Mouse (Mus musculus) forebrain, embryonic 12.5 days (tissue): ENCODE measurements around the gene St7. TPM values are rescaled to one million over a fixed set of nuclear protein-coding genes. Genes with fewer than 3 reads are reported as not detected.

Experiments used
- ATAC-seq: fragments of 200-750 bp; cut with Nextera tagmentation; 2 replicates; pipeline ENCODE4 v1.8.0; 2017; ENCODE audit warnings: moderate TSS enrichment; ENCODE audit not compliant: low FRiP score
- H3K27ac ChIP-seq: fragments of 300-500 bp; sonication (generic); 2 replicates; pipeline ENCODE4 v1.5.1; 2016; ENCODE audit warnings: mild to moderate bottlenecking
- H3K27me3 ChIP-seq: fragments of 300-500 bp; sonication (generic); 2 replicates; pipeline ENCODE4 v1.6.1; 2016; ENCODE audit warnings: mild to moderate bottlenecking
- H3K36me3 ChIP-seq: fragments of 300-500 bp; sonication (generic); replicated peaks from 2 replicates; pipeline ENCODE4 v1.6.1; 2016; ENCODE audit warnings: mild to moderate bottlenecking
- H3K4me1 ChIP-seq: fragments of 300-500 bp; sonication (generic); 2 replicates; pipeline ENCODE4 v1.6.1; 2016
- H3K4me2 ChIP-seq: fragments of 300-500 bp; sonication (generic); 2 replicates; pipeline ENCODE4 v1.6.1; 2016; ENCODE audit warnings: mild to moderate bottlenecking, moderate library complexity
- H3K4me3 ChIP-seq: fragments of 300-500 bp; sonication (generic); replicated peaks from 2 replicates; pipeline ENCODE4 v1.5.1; 2016; ENCODE audit warnings: mild to moderate bottlenecking
- H3K9ac ChIP-seq: fragments of 300-500 bp; sonication (generic); 2 replicates; pipeline ENCODE4 v1.6.1; 2016; ENCODE audit warnings: mild to moderate bottlenecking
- H3K9me3 ChIP-seq: fragments of 300-500 bp; sonication (generic); 2 replicates; pipeline ENCODE4 v1.6.1; 2016
- WGBS: fragments of 180-500 bp; shearing (Covaris S2); methylation state at CpG from one replicate; pipeline ENCODE4 v1.1.7; 2016; 5-methylcytosine and 5-hydroxymethylcytosine counted together
- polyA plus RNA-seq: library from polyadenylated mRNA; unstranded; fragments of >200 nt; fragmentation: Nextera tagmentation; extraction: Ambion mirVana; gene quantifications from 2 replicates; pipeline ENCODE4 v1.2.1, GENCODE M21; 2016

The St7 gene
- polyA plus RNA-seq, 1 experiment from 2014 or later = 48.6 TPM

- H3K4me1 ChIP-seq = peaks cover 23% of the 10 kb centered on the region
- ATAC-seq = no peak
- H3K9me3 ChIP-seq = no peaks in the 10 kb centered on the region
- H3K9ac ChIP-seq = no peak overlapping the region
- H3K27ac ChIP-seq = no peak overlapping the region
- H3K4me3 ChIP-seq = no peak overlapping the region
- H3K27me3 ChIP-seq = no peaks in the 10 kb centered on the region
- H3K4me2 ChIP-seq = no peak overlapping the region
- WGBS = 86% methylated on average over 3 of the region's 3 CpGs
- H3K36me3 ChIP-seq = no peaks in the 10 kb centered on the region
Observed at GRCm38 (mm10) chr6:17772514-17772913, 79.8 kb downstream of the St7 start.

GRCm38 (mm10) chr6:17776041-17776440 lies 83.3 kb downstream of the St7 start:
- H3K27ac ChIP-seq = no peak overlapping the region
- H3K27me3 ChIP-seq = no peaks in the 10 kb centered on the region
- peaks cover 14% of the 10 kb centered on the region for H3K4me1 ChIP-seq
- H3K4me3 ChIP-seq = no peak overlapping the region
- no peaks in the 10 kb centered on the region for H3K9me3 ChIP-seq
- no peak overlapping the region for H3K9ac ChIP-seq
- 87% methylated on average over 7 of the region's 7 CpGs for WGBS
- H3K36me3 ChIP-seq = no peaks in the 10 kb centered on the region
- no peak overlapping the region for H3K4me2 ChIP-seq
- no peak for ATAC-seq

GRCm38 (mm10) chr6:17777018-17777799 lies 84.5 kb downstream of the St7 start:
- H3K9me3 ChIP-seq = no peaks in the 10 kb centered on the region
- H3K27ac ChIP-seq = no peak overlapping the region
- no peak overlapping the region for H3K4me3 ChIP-seq
- H3K27me3 ChIP-seq = no peaks in the 10 kb centered on the region
- H3K4me2 ChIP-seq = no peak overlapping the region
- no peaks in the 10 kb centered on the region for H3K36me3 ChIP-seq
- ATAC-seq = no peak
- peaks cover 10% of the 10 kb centered on the region for H3K4me1 ChIP-seq
- WGBS = 86% methylated on average over 6 of the region's 6 CpGs
- H3K9ac ChIP-seq = no peak overlapping the region

- H3K9ac ChIP-seq = no peak overlapping the region
- no peak for ATAC-seq
- WGBS = 95% methylated on average over 3 of the region's 3 CpGs
- H3K4me3 ChIP-seq = no peak overlapping the region
- peaks cover 8% of the 10 kb centered on the region for H3K4me1 ChIP-seq
- H3K27me3 ChIP-seq = no peaks in the 10 kb centered on the region
- H3K36me3 ChIP-seq = no peaks in the 10 kb centered on the region
- H3K4me2 ChIP-seq = no peak overlapping the region
- H3K27ac ChIP-seq = no peak overlapping the region
- no peaks in the 10 kb centered on the region for H3K9me3 ChIP-seq
Observed at GRCm38 (mm10) chr6:17778648-17779202, 86.0 kb downstream of the St7 start.

GRCm38 (mm10) chr6:17783511-17783910 lies 90.8 kb downstream of the St7 start:
- 0 out of 2 replicates have a peak, but pooled peaks cover 5% of the 10 kb centered on the region for H3K9me3 ChIP-seq
- WGBS = 86% methylated on average over 1 of the region's 1 CpGs
- no peak overlapping the region for H3K9ac ChIP-seq
- peaks cover 3% of the 10 kb centered on the region; the same call in 1 of the 2 replicates for H3K4me1 ChIP-seq
- ATAC-seq = no peak
- no peak overlapping the region for H3K27ac ChIP-seq
- 0 out of 2 replicates have a peak, but pooled peaks cover 4% of the 10 kb centered on the region for H3K36me3 ChIP-seq
- no peak overlapping the region for H3K4me2 ChIP-seq
- no peaks in the 10 kb centered on the region for H3K27me3 ChIP-seq
- no peak overlapping the region for H3K4me3 ChIP-seq

- no peak overlapping the region for H3K27ac ChIP-seq
Observed at GRCm38 (mm10) chr6:17784523-17784922, 91.8 kb downstream of the St7 start.

GRCm38 (mm10) chr6:17785248-17785647 lies 92.5 kb downstream of the St7 start:
- H3K36me3 ChIP-seq = 0 out of 2 replicates have a peak, but pooled peaks cover 4% of the 10 kb centered on the region
- no peak overlapping the region for H3K4me3 ChIP-seq
- peaks cover 3% of the 10 kb centered on the region; the same call in 1 of the 2 replicates for H3K4me1 ChIP-seq
- no peak overlapping the region for H3K4me2 ChIP-seq
- 0 out of 2 replicates have a peak, but pooled peaks cover 5% of the 10 kb centered on the region for H3K9me3 ChIP-seq
- H3K27ac ChIP-seq = no peak overlapping the region
- no peak overlapping the region for H3K9ac ChIP-seq
- no peak for ATAC-seq
- H3K27me3 ChIP-seq = no peaks in the 10 kb centered on the region
- 69% methylated on average over 2 of the region's 2 CpGs for WGBS

More at GRCm38 (mm10) chr6:17784523-17784922, 91.8 kb downstream of the St7 start:
- Histone ChIP-seq H3K27me3 (no peaks in the 10 kb centered on the region), H3K9me3 (0 out of 2 replicates have a peak, but pooled peaks cover 5% of the 10 kb centered on the region), H3K36me3 (0 out of 2 replicates have a peak, but pooled peaks cover 4% of the 10 kb centered on the region), H3K4me3 (no peak overlapping the region), H3K4me2 (no peak overlapping the region), H3K9ac (no peak overlapping the region), H3K4me1 (peaks cover 3% of the 10 kb centered on the region; the same call in 1 of the 2 replicates)
- WGBS = 84% methylated on average over 5 of the region's 5 CpGs
- ATAC-seq = no peak

- H3K9me3 ChIP-seq = 0 out of 2 replicates have a peak, but pooled peaks cover 5% of the 10 kb centered on the region
- no peak overlapping the region for H3K27ac ChIP-seq
- ATAC-seq = no peak
- H3K4me1 ChIP-seq = peaks cover 3% of the 10 kb centered on the region; the same call in 1 of the 2 replicates
- H3K4me2 ChIP-seq = no peak overlapping the region
- no peaks in the 10 kb centered on the region for H3K27me3 ChIP-seq
- 87% methylated on average over 1 of the region's 1 CpGs for WGBS
- 0 out of 2 replicates have a peak, but pooled peaks cover 4% of the 10 kb centered on the region for H3K36me3 ChIP-seq
- H3K4me3 ChIP-seq = no peak overlapping the region
- no peak overlapping the region for H3K9ac ChIP-seq
Observed at GRCm38 (mm10) chr6:17787810-17788209, 95.1 kb downstream of the St7 start.

- Histone ChIP-seq H3K4me2 (no peak overlapping the region), H3K9ac (no peak overlapping the region), H3K9me3 (0 out of 2 replicates have a peak, but pooled peaks cover 5% of the 10 kb centered on the region), H3K4me3 (no peak overlapping the region), H3K36me3 (0 out of 2 replicates have a peak, but pooled peaks cover 4% of the 10 kb centered on the region), H3K4me1 (no peaks in the 10 kb centered on the region; the same call in 1 of the 2 replicates), H3K27ac (no peak overlapping the region), H3K27me3 (no peaks in the 10 kb centered on the region)
- 84% methylated on average over 1 of the region's 1 CpGs for WGBS
- ATAC-seq = no peak
Observed at GRCm38 (mm10) chr6:17790251-17790650, 97.5 kb downstream of the St7 start.

GRCm38 (mm10) chr6:17793471-17793870 lies 100.7 kb downstream of the St7 start:
- Histone ChIP-seq H3K27ac (no peak overlapping the region), H3K27me3 (no peaks in the 10 kb centered on the region), H3K9me3 (no peaks in the 10 kb centered on the region), H3K4me2 (no peak overlapping the region), H3K9ac (no peak overlapping the region), H3K4me3 (no peak overlapping the region), H3K36me3 (no peaks in the 10 kb centered on the region), H3K4me1 (peaks cover 18% of the 10 kb centered on the region)
- no peak for ATAC-seq
- 94% methylated on average over 3 of the region's 3 CpGs for WGBS

- peak overlapping the region; percentile 19 for H3K4me2 ChIP-seq
- H3K9ac ChIP-seq = no peak overlapping the region
- no peaks in the 10 kb centered on the region for H3K36me3 ChIP-seq
- peak overlapping the region; percentile 88 for H3K27ac ChIP-seq
- H3K4me3 ChIP-seq = no peak overlapping the region
- H3K9me3 ChIP-seq = peaks cover 3% of the 10 kb centered on the region; the same call in 1 of the 2 replicates
- H3K27me3 ChIP-seq = no peaks in the 10 kb centered on the region
- ATAC-seq = peak; percentile 96
- H3K4me1 ChIP-seq = peaks cover 18% of the 10 kb centered on the region
- 15% methylated on average over 5 of the region's 5 CpGs for WGBS
Observed at GRCm38 (mm10) chr6:17797271-17797713, 104.6 kb downstream of the St7 start.

GRCm38 (mm10) chr6:17800694-17801093 lies 108.0 kb downstream of the St7 start:
- Histone ChIP-seq H3K36me3 (no peaks in the 10 kb centered on the region), H3K4me1 (peaks cover 18% of the 10 kb centered on the region), H3K9me3 (peaks cover 4% of the 10 kb centered on the region; the same call in 1 of the 2 replicates), H3K4me2 (no peak overlapping the region), H3K27ac (no peak overlapping the region), H3K4me3 (no peak overlapping the region), H3K27me3 (no peaks in the 10 kb centered on the region), H3K9ac (no peak overlapping the region)
- WGBS = 90% methylated on average over 5 of the region's 5 CpGs
- ATAC-seq = no peak
